Mouse (Mus musculus) lung, adult 2 months (tissue): ENCODE results near the gene Olfr229.
"Not testable (repeated sequence)": the region's sequence is repeated elsewhere in the genome, so short reads cannot be mapped to it uniquely, and the experiment has no call there.

Source experiments
- CTCF ChIP-seq: fragments of 200-500 bp; IDR thresholded peaks from 2 replicates; pipeline ENCODE4 v1.5.1; 2011; ENCODE audit warnings: mild to moderate bottlenecking, low read length, control low read depth; ENCODE audit not compliant: insufficient read depth
- POLR2A ChIP-seq: fragments of 200-500 bp; IDR thresholded peaks from 2 replicates; pipeline ENCODE4 v1.6.1; 2011; ENCODE audit warnings: low read depth, mild to moderate bottlenecking, control low read depth, low read length, borderline replicate concordance; ENCODE audit errors: extremely low read depth

DNA sequence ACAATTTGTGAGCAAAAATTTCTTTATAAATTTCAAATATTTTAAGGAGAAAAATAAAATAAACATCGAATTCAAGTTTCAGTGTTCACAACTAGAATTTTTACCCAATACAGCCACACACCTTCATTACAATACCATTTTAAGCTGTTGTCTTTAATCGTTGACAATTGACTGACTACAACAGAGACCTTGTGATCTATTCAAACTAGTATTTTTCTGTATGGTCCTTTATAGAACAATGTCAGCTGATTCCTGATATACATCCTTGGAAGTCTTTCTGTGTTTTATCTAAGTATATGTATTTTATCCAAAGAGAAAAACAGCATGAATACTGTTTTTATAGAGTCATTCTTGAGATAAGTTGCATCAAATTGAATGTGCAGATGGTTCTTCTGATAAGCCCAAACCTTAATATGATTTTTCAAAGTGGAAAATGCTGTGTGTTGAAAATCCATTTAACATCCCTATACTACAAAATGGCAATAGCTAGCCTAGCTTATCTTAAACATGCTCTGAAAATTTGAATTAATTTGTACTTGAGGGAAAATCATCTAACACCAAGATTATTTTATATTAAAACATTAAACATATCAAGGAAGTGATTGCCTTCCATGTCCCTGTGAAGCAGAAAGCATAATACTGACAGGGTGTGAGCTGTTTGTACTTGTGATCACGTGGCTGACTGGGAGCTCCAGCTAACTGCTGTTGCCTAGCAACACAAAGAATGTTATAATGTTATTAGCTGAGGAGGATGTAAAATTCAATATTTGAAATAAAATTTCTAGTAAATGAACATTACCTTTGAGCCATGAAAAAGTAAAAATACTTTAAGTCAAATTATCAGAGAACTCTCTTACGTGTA lies 21.1 kb downstream of the Olfr229 start:
- TF ChIP-seq CTCF, POLR2A: not testable (repeated sequence)
